Mouse (Mus musculus): ENCODE measurements at regions not wholly inside any gene's neighbourhood (a gene's known extent, or its start where the extent isn't known, plus 50 kb on each side); places are given as distances from the start of the nearest gene placed in this dataset.
A peak's percentile ranks its signal among the peaks of the same experiment; 100 is the strongest.

DNA sequence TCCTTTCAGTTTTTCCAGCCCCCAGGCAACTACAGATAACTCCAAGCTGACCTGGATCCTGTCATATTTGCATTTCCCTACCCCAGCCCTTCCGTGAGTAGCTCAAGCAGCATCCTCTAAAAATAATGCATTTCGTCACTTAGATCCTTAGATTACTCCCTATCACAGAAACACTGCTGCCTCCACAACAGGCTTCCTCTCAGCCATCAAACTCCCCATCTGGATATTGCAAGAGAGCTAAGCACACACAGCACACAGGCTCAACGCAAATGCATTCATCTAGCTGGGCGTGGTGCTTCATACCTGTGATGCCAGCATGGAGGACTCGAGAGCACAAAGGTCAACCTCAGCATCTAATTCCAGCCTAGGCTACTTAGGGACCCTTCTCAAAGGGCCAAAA lies 260.9 kb downstream of the Sox4 start:
- DNase-seq, result no peak

DNA sequence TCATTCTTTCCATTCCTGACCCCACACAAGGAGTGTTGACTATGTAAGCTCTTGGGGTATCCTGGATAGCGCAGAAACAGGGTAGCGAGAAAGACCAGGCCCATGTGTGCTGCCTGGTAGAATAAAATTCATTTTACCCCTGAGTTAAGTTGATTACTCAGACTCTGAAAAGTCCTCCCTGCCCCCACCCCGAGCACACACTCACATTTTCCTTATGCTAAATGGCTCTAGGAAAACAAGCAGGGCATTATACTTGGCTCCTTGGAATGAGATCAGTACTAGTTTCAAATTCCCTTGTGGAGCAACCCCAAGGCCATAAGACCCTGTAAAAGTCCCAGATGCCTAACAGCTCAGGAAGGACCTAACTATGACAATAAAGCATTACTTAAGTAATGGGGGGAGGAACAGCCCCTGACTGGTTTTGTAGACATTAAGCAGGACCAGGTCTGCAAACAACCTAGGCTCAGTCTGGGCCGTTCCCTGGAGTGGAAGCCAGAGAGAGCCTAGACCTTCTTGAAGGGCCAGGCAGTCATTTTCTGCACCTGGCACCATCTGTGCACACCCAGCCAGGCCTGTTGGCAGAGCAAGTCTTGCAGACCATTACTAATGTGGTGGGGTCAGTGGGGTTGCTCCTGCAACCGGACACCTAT lies 262.9 kb downstream of the Sox4 start:
- DNase-seq, result peak in 1 of 2 experiments; percentile 8

DNA sequence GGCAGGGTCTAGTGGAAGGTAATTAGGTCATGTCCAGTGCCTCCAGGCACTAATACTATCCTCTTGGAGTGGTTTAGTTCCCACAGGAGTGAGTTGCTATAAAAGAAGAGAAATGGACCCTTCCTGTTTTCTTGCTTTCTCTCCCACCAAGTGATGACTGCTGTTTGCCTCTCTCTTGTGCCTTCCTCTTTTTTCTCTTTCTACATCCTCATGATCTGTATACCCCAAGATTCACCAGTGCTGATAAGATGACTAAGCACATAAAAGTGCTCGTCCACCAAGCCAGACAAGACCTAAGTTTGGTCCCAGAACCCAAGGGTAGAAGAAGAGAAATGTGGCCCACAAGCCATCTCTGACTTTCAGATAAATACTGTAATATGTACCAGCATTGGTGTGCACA lies 265.7 kb downstream of the Sox4 start:
- DNase-seq, result no peak

DNA sequence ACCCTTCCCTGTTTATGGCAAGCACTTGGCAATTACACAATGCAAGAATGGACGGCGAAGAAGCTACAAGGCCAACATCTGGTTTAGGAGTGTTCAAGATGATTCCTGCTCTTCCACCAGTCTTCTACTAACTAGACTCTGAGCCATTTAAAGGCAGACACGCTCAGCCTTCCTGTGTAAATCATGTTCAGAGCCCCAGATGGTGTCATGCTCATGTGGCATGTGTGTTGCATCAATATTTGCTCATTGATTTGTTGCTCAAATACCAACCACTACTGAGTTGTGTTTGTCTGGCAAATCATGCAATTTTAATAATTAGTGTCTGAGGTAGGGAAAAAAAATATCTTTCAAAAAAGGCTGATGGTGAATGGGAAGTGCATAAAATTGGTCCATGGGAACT lies 269.2 kb downstream of the Sox4 start:
- no peak for DNase-seq

DNA sequence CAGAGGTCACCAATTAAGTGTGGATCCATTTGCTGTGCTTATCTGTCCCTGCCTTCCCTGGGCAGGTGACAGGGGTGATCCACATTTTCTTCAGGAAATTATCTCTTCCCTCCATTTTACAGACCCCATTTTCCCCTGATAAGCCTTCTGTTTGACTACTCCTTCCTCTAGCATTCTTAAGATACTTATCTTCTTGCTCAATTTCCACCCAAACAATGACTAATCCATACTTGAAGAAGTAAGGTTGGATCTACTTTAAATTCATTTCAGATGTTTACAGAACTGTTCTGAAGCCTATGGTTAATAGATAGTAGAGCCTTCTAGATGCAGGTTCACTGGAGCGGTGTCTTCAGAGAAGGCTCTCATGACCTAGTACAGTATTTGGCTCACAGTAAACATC lies 273.2 kb downstream of the Sox4 start:
- DNase-seq, result no peak

DNA sequence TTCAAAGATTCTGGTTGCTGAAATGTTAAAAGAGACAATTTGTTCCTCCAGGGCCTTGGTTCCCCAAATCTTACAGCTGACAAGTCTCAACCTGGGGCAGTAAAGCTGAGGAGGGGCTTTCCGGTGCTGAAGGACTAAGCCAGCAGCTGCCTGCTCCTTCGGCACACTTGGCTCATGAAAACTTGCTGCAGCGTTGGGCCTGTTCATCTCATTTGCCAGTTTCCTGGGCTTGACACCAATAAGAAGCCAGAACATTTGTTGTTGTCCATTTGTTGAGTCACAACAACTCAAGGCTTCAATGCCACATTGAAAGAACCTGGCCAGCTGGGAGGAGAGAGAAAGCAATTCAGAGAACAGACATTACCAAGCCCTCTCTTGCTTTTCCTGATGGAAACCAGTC lies 279.9 kb downstream of the Sox4 start:
- DNase-seq, result no peak

DNA sequence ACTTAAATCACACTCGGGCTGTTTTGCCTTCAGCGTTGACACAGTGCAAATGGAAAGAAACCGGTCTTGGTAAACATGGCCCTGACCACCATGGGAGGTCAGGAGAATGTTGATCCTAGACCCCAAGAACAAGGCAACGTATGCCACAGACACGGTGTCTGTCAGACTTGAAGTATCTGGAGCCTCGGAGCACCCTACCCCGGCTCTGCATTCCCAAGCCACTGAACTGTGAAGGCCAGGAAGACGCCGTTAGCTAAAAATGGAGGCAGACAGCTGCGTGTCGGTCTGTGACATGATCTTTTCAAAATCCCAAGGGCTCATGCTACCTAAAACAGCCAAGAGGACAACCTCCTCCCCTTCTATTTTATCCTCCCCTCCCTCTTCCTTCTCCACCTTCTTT lies 282.0 kb downstream of the Sox4 start:
- no peak for DNase-seq

DNA sequence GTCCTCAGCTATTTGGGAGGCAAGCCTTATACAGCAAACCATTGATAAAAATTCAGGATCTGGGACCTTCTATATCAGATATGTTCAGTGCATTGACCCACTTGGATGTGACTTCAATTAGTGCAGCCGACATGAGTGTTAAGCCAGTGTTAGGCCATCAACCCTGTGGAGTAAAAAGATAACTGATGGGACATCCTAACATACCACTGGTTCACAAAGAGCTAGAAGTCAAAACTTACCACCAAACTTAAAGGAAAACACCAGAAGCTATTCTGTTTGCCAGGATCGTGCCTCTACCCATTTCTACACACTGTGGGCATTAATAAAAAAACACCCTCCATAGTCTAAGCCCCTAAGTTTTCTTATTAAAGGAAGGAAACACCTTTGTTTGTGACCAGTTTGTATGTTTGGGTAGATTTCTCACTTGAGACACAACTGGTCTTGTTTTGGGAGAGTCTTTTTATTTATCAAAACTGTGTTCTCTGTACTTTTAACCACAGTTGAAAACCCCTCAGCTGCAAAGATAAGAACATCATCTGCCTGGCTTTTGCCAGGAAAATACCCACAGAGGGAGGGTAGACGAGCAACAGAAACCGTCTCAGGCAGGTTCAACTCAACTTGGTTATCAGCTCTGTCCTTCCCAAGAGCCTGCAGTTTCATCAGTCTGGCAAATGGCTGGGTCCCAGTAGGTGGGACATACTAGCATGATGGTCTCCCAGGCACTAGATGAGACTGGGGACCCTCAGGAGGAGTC lies 283.5 kb downstream of the Sox4 start:
- DNase-seq, result no peak

DNA sequence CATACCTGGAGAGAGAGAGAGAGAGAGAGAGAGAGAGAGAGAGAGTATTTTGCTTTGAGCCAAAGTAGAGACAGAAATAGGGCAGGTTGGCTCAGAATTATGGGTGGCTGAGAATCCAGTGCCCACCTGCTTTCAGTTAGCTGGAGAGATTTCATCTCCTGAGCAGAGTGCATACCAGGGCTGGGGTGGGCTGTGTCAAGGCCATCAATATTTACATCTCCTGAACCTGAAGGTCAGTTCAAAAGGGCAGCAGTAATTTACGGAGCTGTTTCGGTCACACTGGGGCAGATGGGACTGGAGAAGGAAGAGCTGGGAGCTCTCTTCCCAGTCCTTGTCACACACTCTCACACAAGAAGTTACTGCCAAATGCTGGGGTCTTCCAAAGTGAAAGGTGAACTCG lies 286.7 kb downstream of the Sox4 start:
- no peak for DNase-seq

DNA sequence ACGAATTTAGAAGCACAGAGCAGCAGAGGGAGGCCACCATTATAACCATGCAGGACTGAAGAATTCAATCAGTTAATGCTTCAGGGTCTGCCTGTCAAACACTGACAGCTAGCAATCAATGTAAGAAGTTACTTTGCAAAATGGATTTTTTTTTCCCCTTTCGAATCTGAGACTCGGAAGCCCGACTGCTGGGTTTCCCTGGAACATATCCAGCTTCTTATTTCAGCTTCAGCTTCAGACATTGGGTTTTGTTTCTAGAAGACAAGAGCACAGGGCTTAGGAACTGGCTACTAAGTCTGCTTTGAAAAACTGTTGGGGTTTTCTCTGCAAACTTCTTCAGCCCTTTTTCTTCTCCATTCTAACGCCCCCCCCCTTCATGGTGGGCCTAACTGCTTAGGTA lies 288.4 kb downstream of the Sox4 start:
- DNase-seq, result no peak

DNA sequence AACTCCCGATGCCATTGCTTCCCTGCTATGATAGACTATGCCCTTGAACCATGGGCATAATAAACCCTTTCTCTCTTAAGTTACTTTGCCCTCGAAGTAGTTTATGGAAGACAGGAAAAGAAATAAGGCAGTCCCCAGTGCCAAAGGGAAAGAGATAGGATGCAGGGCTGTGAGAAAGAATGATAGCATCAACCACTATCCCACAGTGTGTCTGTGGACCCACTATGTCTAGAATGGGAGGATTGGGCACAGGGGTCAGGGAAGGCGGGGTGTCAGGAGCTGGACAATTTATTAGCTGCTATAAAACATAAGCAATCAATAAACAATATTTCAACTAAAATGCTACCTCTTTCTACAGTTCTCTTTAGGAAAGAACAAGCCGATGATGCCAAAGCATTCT lies 288.8 kb downstream of the Sox4 start:
- DNase-seq, result no peak

DNA sequence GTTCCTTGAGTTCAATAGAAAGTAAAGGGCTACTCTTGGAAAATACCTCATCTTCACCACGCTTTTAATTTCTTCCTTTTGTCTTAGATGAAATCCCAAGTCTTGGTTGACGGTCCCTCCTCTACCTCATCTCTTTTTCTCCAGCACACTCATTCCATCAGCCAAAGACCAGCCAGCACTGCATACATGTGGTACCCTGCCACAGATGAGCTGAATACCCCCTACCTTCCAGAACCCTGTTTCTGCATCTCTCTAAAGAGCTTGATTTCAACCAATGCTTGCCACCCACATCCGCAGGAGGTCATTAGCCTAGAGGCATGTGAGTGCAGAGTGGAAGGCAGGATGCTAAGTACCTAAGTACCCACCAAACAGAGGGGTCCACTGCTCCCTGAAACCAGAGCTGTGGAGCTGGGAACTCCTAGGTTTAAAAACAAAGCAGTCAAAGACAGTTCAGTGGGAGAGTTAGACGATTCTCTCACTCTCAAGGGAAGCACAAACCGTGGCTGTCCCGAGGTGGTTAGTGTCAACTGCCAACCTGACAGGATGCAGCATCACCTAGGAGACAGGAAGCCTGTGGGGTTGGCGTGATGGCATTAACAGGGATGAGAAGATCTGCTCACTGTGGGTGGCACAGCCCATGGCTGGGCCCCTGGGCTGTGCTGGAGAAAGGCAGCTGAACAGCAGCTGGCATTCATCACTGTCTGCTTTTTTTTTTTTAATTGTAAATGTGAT lies 289.4 kb downstream of the Sox4 start:
- DNase-seq, result peak; percentile 16 to 22

DNA sequence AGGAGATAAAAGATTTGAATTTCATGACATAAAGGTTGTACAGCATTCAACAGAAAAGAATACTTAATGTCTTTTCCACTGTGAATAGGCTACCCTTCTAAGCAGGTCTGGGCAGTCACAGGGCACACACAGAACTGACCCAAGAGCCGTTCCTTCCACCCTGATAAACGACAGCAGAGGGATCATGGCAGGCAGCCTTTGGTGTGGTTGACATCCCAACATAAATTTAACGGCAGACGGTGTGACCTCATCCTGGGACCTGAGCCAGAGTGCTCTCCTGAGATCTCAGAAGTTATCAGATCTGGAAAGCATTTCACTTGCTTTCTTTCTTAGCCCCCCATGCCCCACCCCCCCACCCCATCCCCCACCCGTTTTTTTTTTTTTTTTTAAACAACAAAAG lies 290.1 kb downstream of the Sox4 start:
- DNase-seq, result peak; percentile 78 to 86

DNA sequence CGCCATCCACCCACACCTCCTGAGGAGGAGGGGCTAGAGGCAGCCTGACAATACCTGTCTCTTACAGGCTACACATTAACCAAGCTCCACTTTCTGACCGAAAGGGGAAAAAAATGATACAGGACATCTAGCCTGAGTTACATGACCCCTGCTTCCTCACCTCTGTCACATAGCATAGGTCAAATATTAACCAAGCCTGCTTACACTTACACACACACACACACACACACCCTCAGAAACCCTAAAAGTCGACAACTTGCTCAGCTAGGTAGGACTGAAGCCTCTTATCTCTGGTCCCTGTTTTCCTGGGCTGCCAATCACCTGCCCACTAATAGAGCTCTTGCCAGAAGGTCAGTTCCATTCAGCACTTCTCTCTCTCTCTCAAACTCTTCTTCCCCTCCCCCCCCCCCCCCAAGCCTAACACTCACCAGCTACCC lies 291.2 kb downstream of the Sox4 start:
- DNase-seq, result no peak

DNA sequence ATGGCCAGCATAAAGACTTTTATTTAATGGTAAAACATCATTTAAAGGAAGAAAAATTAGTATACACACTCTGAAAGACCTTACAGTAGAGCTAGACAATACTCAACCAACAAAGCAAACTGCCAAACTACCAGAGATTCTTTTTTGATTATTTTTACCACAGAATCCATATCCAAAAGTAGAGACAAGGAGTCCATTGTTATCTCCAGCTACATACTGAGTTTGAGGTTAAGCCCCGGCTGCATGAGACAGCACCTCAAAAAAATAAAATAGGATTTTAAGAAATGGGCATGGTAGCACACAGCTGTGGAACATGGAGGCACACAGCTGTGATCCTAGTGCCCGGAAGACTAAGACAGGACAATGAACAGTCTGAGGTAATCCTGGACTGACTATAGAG lies 293.4 kb downstream of the Sox4 start:
- no peak for DNase-seq

DNA sequence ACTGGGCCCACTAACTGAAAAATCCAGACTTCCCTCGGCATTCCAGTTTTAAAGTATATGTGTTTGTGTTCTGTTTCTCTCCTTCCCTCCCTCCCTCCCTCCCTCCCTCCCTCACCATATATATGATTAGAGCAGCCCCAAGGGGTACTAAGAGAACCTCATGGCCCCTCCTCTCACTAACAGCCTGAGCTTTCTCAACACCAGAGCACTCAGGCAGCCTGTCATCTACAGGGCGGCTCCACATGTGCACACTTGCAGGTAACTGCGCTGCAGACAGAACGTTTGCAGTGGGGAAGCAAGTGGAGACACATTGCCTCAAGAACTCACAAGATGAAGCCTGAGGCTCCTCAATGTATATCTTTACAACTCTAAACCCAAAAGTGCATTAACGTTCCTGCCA lies 294.9 kb downstream of the Sox4 start:
- no peak for DNase-seq

DNA sequence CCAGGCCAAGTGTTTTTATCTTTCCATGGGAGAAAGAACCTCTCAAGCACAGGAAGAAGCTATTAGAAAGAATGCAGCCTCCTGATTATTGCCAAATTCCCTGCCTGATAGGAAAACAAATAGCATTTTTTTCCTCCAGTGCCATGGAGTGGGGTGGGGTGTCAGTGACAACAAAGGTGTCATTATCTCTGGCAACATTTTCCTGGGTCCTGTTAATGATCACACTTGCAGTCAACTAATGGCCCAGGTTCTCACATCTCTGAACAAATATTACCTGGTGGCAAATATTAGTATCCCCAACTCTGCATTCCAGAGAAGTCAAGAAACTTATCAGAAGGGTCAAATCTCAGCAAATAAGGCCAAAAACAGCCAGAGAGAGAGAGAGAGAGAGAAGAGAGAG lies 298.6 kb downstream of the Sox4 start:
- DNase-seq, result no peak

DNA sequence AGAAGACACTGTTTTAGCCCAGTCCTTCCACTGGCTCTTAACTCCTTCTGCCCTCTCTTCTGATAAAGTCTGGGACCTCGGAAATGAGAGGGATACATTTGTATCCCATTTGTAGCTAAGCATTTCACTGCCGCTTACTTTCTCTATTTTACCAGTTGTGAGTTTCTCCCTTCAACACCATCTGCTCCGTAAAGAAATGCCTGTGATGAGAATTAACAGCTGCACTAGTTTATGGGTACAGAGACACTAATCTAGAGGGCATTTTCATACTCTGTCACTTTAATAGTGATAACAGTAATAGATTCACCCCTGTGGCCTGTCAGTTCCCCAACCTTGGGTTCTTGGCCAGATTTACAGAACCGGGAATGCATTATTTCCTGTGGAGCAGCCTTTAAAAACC lies 300.2 kb downstream of the Sox4 start:
- no peak for DNase-seq

DNA sequence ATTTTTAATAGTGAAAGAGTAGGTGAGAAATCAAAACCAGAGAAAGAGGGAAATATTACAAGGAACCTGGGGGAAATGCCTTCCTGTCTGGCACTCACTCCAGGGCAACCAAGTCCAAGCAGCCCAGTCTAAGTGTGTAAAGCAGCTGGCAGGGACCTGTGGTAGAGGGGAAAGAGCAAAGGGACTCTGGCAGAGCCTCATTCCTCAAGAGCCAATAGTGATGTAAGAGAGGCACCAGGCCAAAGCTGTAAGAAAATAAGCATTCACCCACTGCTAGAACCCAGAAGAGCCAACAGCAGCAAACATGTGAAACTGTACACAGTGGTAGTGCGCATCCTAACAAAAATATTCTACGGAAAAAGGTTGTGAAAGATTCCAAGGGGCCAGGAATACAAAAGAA lies 301.7 kb downstream of the Sox4 start:
- DNase-seq, result peak; percentile 47 to 57

DNA sequence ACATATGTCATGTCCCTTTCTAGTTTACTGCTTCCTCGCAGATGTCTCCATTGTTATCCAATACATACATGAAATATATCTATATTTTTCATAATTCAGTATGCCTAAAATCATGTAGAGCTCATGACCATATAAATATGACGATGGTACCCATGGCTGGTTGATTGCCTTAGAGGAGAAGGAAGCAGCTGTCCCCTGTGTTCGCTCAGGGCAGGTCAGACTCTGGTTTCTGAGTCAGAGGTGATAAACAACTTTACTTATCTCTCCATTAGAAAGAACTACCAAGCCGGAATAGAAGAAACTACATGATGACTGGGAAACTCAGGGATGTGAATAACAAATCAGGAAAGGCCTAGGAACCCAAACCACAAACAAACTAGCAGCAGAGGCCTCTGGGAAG lies 307.6 kb downstream of the Sox4 start:
- no peak for DNase-seq

DNA sequence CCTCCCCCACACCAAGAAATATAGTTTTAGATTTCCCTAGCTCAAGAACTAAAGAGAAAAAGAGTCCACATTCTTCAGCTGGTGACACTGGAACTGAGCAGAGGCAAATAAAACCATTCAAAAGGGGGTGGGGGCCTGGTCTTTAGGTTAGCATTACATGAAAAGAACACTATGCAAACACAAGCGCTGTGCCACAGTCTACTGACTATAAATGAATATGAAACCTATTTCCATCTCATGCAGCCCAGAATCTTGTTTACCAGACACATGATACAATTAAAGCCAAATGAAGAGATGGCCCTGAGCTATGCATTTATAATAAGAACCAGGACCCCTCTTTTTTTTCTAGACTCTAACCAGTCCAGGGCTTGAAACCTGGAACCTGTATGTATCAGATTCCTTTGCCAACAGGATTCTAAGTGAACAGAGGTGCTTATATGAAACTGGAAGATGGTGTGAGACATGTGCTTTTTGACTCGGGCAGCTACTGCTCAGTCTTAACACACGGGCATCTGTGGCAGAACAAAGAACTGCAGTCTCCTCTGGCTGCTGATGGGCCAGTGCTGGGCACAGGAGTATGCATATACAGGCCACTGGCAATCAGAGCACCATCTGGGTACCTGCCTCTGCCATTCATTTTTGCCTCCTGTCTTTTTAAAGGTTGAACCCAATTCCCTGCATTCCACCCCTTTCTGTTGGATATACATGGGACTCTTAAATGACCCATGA lies 308.5 kb downstream of the Sox4 start:
- no peak for DNase-seq

DNA sequence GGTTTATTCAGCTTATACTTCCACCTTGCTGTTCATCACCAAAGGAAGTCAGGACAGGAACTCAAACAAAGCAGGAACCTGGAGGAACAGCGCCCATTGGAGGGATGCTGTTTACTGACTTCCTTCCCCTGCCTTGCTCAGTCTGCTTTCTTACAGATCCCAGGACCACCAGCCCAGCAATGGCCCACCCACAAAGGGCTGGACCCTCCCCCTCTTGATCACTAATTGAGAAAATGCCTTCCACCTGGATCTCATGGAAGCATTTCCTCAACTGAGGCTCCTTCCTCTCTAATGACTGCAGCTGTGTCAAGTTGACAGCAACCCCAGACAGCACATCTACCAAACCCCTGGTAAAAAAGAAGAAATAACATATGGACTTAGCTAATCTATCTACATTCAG lies 312.7 kb downstream of the Sox4 start:
- DNase-seq, result no peak

DNA sequence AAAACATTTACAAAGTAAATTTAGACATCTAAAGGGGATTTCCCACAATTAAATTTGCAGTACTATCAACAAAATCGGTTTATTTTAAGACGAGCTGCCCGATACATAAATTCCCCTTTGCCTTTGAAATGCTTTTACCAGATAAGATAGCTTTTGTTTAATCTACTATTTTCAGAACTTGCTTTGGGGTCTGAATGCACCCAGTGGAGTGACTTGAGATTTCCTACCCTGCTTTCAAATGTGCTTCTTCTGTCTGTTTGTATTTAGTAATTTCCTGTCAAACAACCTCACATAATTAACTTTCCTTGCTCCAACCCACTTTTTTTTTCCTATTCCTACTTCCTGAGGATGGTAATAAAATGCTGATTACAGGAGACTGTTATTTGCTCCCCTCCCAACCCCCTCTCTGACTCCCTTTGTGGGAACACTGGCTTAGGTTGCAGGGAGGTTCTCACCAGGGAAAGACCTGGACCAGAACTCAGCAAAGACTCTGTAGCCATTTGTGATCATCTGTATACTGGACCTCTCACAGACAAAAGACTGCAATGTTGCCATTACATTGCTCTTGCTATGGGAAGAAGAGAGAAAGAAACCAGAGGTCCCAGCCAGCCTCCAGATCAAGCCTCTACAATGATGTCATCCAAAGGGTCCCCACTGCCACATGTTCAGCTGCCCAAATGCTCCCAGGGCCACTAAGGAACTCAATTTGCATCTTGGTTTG lies 318.1 kb downstream of the Sox4 start:
- no peak for DNase-seq

Measured in cerebellum, postnatal 14 days (tissue).